Mouse (Mus musculus): Measurements from ENCODE around the gene Prickle2. TPM values are rescaled to one million over a fixed set of nuclear protein-coding genes. Genes with fewer than 3 reads are reported as not detected.

Prickle2 gene
- polyA plus RNA-seq, 1 experiment from 2014 or later = 7.0 TPM

GRCm38 (mm10) chr6:92532331-92532730 lies 173.6 kb downstream of the Prickle2 start:
- no peak overlapping the region for H3K4me3 ChIP-seq (ENCODE audit: low read depth, low read length)
- no peak overlapping the region for H3K27ac ChIP-seq (ENCODE audit: low read depth, low read length)
- no peak overlapping the region for H3K9ac ChIP-seq (ENCODE audit: low read length)
- DNase-seq (ENCODE audit: low spot score) = no peak
- H3K4me2 ChIP-seq (ENCODE audit: low read depth) = no peak overlapping the region
- no peaks in the 10 kb centered on the region for H3K27me3 ChIP-seq (ENCODE audit: control insufficient read depth, insufficient read depth, low read length)
- no peaks in the 10 kb centered on the region for H3K36me3 ChIP-seq (ENCODE audit: control insufficient read depth, insufficient read depth, low read length)
- no peak for ATAC-seq (ENCODE audit: insufficient read depth, low FRiP score, low TSS enrichment)
- H3K4me1 ChIP-seq (ENCODE audit: control insufficient read depth, insufficient read depth, low read length) = peaks cover 3% of the 10 kb centered on the region; the same call in 1 of the 2 replicates
- 85% methylated on average over 6 of the region's 6 CpGs for WGBS
- H3K9me3 ChIP-seq (ENCODE audit: control insufficient read depth, low read length) = no peaks in the 10 kb centered on the region

GRCm38 (mm10) chr6:92526212-92526611 lies 179.7 kb downstream of the Prickle2 start:
- DNase-seq (ENCODE audit: low spot score) (no peak), ATAC-seq (ENCODE audit: insufficient read depth, low FRiP score, low TSS enrichment) (no peak)
- no peaks in the 10 kb centered on the region for H3K27me3 ChIP-seq (ENCODE audit: control insufficient read depth, insufficient read depth, low read length)
- 56% methylated on average over 3 of the region's 3 CpGs for WGBS
- no peak overlapping the region for H3K4me3 ChIP-seq (ENCODE audit: low read depth, low read length)
- H3K4me1 ChIP-seq (ENCODE audit: control insufficient read depth, insufficient read depth, low read length) = no peaks in the 10 kb centered on the region
- no peaks in the 10 kb centered on the region for H3K36me3 ChIP-seq (ENCODE audit: control insufficient read depth, insufficient read depth, low read length)
- no peak overlapping the region for H3K4me2 ChIP-seq (ENCODE audit: low read depth)
- H3K27ac ChIP-seq (ENCODE audit: low read depth, low read length) = no peak overlapping the region
- no peak overlapping the region for H3K9ac ChIP-seq (ENCODE audit: low read length)
- no peaks in the 10 kb centered on the region for H3K9me3 ChIP-seq (ENCODE audit: control insufficient read depth, low read length)

DNA sequence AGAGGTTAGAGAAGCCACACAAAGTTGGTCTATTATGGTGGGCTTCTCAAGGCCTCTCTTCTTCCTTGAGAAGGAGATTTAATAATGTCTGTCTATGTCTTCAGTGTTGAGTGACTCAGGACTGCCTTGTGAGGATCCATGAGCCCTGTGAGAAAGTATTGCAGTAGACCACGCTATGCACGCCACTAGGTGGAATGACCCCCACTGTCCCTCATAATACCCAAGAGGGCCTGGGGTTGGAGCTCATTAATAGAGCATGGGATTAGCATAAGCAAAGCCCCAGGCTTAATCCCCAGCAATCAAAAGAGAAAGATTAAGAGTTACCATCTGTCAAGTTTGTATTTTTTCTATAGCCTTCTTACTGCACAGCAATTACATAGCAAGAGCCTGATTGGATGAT lies 180.3 kb downstream of the Prickle2 start:
- DNase-seq (ENCODE audit: low spot score) (no peak), ATAC-seq (ENCODE audit: insufficient read depth, low FRiP score, low TSS enrichment) (no peak)
- no peak overlapping the region for H3K4me3 ChIP-seq (ENCODE audit: low read depth, low read length)
- no peaks in the 10 kb centered on the region for H3K4me1 ChIP-seq (ENCODE audit: control insufficient read depth, insufficient read depth, low read length)
- H3K4me2 ChIP-seq (ENCODE audit: low read depth) = no peak overlapping the region
- no peak overlapping the region for H3K9ac ChIP-seq (ENCODE audit: low read length)
- H3K27ac ChIP-seq (ENCODE audit: low read depth, low read length) = no peak overlapping the region
- H3K27me3 ChIP-seq (ENCODE audit: control insufficient read depth, insufficient read depth, low read length) = no peaks in the 10 kb centered on the region
- no peaks in the 10 kb centered on the region for H3K36me3 ChIP-seq (ENCODE audit: control insufficient read depth, insufficient read depth, low read length)
- H3K9me3 ChIP-seq (ENCODE audit: control insufficient read depth, low read length) = no peaks in the 10 kb centered on the region
- 80% methylated on average over 2 of the region's 2 CpGs for WGBS

- no peaks in the 10 kb centered on the region for H3K9me3 ChIP-seq (ENCODE audit: control insufficient read depth, low read length)
- H3K27ac ChIP-seq (ENCODE audit: low read depth, low read length) = no peak overlapping the region
- no peaks in the 10 kb centered on the region for H3K36me3 ChIP-seq (ENCODE audit: control insufficient read depth, insufficient read depth, low read length)
- H3K9ac ChIP-seq (ENCODE audit: low read length) = no peak overlapping the region
- 84% methylated on average over 7 of the region's 7 CpGs for WGBS
- no peaks in the 10 kb centered on the region for H3K27me3 ChIP-seq (ENCODE audit: control insufficient read depth, insufficient read depth, low read length)
- ATAC-seq (ENCODE audit: insufficient read depth, low FRiP score, low TSS enrichment) = no peak
- no peak overlapping the region for H3K4me2 ChIP-seq (ENCODE audit: low read depth)
- no peak for DNase-seq (ENCODE audit: low spot score)
- H3K4me3 ChIP-seq (ENCODE audit: low read depth, low read length) = no peak overlapping the region
- H3K4me1 ChIP-seq (ENCODE audit: control insufficient read depth, insufficient read depth, low read length) = no peaks in the 10 kb centered on the region
Observed at GRCm38 (mm10) chr6:92521526-92522075, 184.4 kb downstream of the Prickle2 start.

- WGBS = 66% methylated on average over 5 of the region's 5 CpGs
- Histone ChIP-seq H3K4me1 (ENCODE audit: control insufficient read depth, insufficient read depth, low read length) (no peaks in the 10 kb centered on the region), H3K27ac (ENCODE audit: low read depth, low read length) (no peak overlapping the region), H3K36me3 (ENCODE audit: control insufficient read depth, insufficient read depth, low read length) (no peaks in the 10 kb centered on the region), H3K9me3 (ENCODE audit: control insufficient read depth, low read length) (no peaks in the 10 kb centered on the region), H3K4me3 (ENCODE audit: low read depth, low read length) (no peak overlapping the region), H3K4me2 (ENCODE audit: low read depth) (no peak overlapping the region), H3K9ac (ENCODE audit: low read length) (no peak overlapping the region), H3K27me3 (ENCODE audit: control insufficient read depth, insufficient read depth, low read length) (no peaks in the 10 kb centered on the region)
- no peak for DNase-seq (ENCODE audit: low spot score)
- no peak for ATAC-seq (ENCODE audit: insufficient read depth, low FRiP score, low TSS enrichment)
Observed at GRCm38 (mm10) chr6:92520088-92520875, 185.7 kb downstream of the Prickle2 start.

GRCm38 (mm10) chr6:92518438-92518968 lies 187.5 kb downstream of the Prickle2 start:
- no peak overlapping the region for H3K4me3 ChIP-seq (ENCODE audit: low read depth, low read length)
- ATAC-seq (ENCODE audit: insufficient read depth, low FRiP score, low TSS enrichment) (no peak), DNase-seq (ENCODE audit: low spot score) (no peak)
- no peaks in the 10 kb centered on the region for H3K27me3 ChIP-seq (ENCODE audit: control insufficient read depth, insufficient read depth, low read length)
- no peak overlapping the region for H3K27ac ChIP-seq (ENCODE audit: low read depth, low read length)
- H3K36me3 ChIP-seq (ENCODE audit: control insufficient read depth, insufficient read depth, low read length) = no peaks in the 10 kb centered on the region
- H3K9me3 ChIP-seq (ENCODE audit: control insufficient read depth, low read length) = no peaks in the 10 kb centered on the region
- H3K9ac ChIP-seq (ENCODE audit: low read length) = no peak overlapping the region
- no peaks in the 10 kb centered on the region for H3K4me1 ChIP-seq (ENCODE audit: control insufficient read depth, insufficient read depth, low read length)
- WGBS = 90% methylated on average over 6 of the region's 6 CpGs
- H3K4me2 ChIP-seq (ENCODE audit: low read depth) = no peak overlapping the region

- Histone ChIP-seq H3K27me3 (ENCODE audit: control insufficient read depth, insufficient read depth, low read length) (no peaks in the 10 kb centered on the region), H3K9me3 (ENCODE audit: control insufficient read depth, low read length) (no peaks in the 10 kb centered on the region), H3K27ac (ENCODE audit: low read depth, low read length) (no peak overlapping the region), H3K4me3 (ENCODE audit: low read depth, low read length) (no peak overlapping the region), H3K36me3 (ENCODE audit: control insufficient read depth, insufficient read depth, low read length) (no peaks in the 10 kb centered on the region), H3K4me1 (ENCODE audit: control insufficient read depth, insufficient read depth, low read length) (no peaks in the 10 kb centered on the region), H3K4me2 (ENCODE audit: low read depth) (no peak overlapping the region), H3K9ac (ENCODE audit: low read length) (no peak overlapping the region)
- WGBS = 64% methylated on average over 2 of the region's 2 CpGs
- DNase-seq (ENCODE audit: low spot score) = no peak
- ATAC-seq (ENCODE audit: insufficient read depth, low FRiP score, low TSS enrichment) = no peak
Observed at GRCm38 (mm10) chr6:92517002-92517401, 189.0 kb downstream of the Prickle2 start.

DNA sequence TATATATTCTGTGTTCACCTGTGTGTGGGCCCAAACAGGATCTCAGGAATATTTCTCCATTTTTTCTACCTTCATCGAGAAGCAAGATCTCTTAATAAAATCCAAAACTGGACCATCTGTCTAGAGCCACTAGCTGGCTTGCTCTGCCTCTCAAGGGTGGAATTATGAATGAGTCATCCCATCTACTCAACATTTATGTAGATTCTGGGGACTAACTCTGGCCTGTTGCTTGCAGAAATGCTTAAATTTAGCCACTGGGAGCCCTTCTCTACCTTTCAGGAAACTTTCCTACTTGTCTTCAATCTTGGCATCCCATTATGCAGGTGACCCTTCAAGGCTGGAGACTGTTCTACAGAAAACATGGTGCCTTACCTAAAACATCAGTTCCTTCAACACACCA lies 194.0 kb downstream of the Prickle2 start:
- H3K4me3 ChIP-seq (ENCODE audit: low read depth, low read length) = no peak overlapping the region
- H3K27ac ChIP-seq (ENCODE audit: low read depth, low read length) = no peak overlapping the region
- 100% methylated on average over 1 of the region's 1 CpGs for WGBS
- H3K9ac ChIP-seq (ENCODE audit: low read length) = no peak overlapping the region
- H3K9me3 ChIP-seq (ENCODE audit: control insufficient read depth, low read length) = no peaks in the 10 kb centered on the region
- H3K4me1 ChIP-seq (ENCODE audit: control insufficient read depth, insufficient read depth, low read length) = no peaks in the 10 kb centered on the region
- ATAC-seq (ENCODE audit: insufficient read depth, low FRiP score, low TSS enrichment) = no peak
- H3K36me3 ChIP-seq (ENCODE audit: control insufficient read depth, insufficient read depth, low read length) = no peaks in the 10 kb centered on the region
- DNase-seq (ENCODE audit: low spot score) = no peak
- H3K4me2 ChIP-seq (ENCODE audit: low read depth) = no peak overlapping the region
- H3K27me3 ChIP-seq (ENCODE audit: control insufficient read depth, insufficient read depth, low read length) = no peaks in the 10 kb centered on the region

GRCm38 (mm10) chr6:92509712-92510111 lies 196.2 kb downstream of the Prickle2 start:
- 68% methylated on average over 2 of the region's 2 CpGs for WGBS
- Histone ChIP-seq H3K4me3 (ENCODE audit: low read depth, low read length) (no peak overlapping the region), H3K4me2 (ENCODE audit: low read depth) (no peak overlapping the region), H3K9ac (ENCODE audit: low read length) (no peak overlapping the region), H3K4me1 (ENCODE audit: control insufficient read depth, insufficient read depth, low read length) (no peaks in the 10 kb centered on the region), H3K27me3 (ENCODE audit: control insufficient read depth, insufficient read depth, low read length) (no peaks in the 10 kb centered on the region), H3K36me3 (ENCODE audit: control insufficient read depth, insufficient read depth, low read length) (no peaks in the 10 kb centered on the region), H3K9me3 (ENCODE audit: control insufficient read depth, low read length) (no peaks in the 10 kb centered on the region), H3K27ac (ENCODE audit: low read depth, low read length) (no peak overlapping the region)
- ATAC-seq (ENCODE audit: insufficient read depth, low FRiP score, low TSS enrichment) (no peak), DNase-seq (ENCODE audit: low spot score) (no peak)

Measured in neural tube, embryonic 11.5 days (tissue).